Mouse (Mus musculus) liver, embryonic 14.5 days (tissue): ENCODE measurements at regions not wholly inside any gene's neighbourhood (a gene's known extent, or its start where the extent isn't known, plus 50 kb on each side); places are given as distances from the start of the nearest gene placed in this dataset.

Source experiments
- ATAC-seq: fragments of 200-750 bp; cut with Nextera tagmentation; 2 replicates; pipeline ENCODE4 v1.8.0; 2017; ENCODE audit warnings: moderate number of reproducible peaks, mild to moderate bottlenecking, moderate library complexity; ENCODE audit not compliant: insufficient read depth
- DNase-seq, 3 experiments: peaks; one replicate each; pipeline ENCODE4 v3.0.0-alpha.2; 2012 to 2013; ENCODE audit warnings: low read depth in 3 of 3, low spot score in 3 of 3
- H3K27ac ChIP-seq: fragments of 300-500 bp; sonication (generic); 2 replicates; pipeline ENCODE4 v1.5.1; 2014; ENCODE audit warnings: moderate library complexity, mild to moderate bottlenecking, control low read depth, inconsistent platforms
- H3K27me3 ChIP-seq: fragments of 300-500 bp; sonication (generic); 2 replicates; pipeline ENCODE4 v1.6.1; 2014; ENCODE audit warnings: mild to moderate bottlenecking, low read length, moderate library complexity; ENCODE audit not compliant: control insufficient read depth, insufficient read depth
- H3K36me3 ChIP-seq: fragments of 300-500 bp; sonication (generic); replicated peaks from 2 replicates; pipeline ENCODE4 v1.6.1; 2014; ENCODE audit warnings: low read depth; ENCODE audit not compliant: control insufficient read depth, insufficient read depth
- H3K4me1 ChIP-seq, 2 experiments: fragments of 200-500 bp in 1 of 2; fragments of 300-500 bp in 1 of 2; sonication (generic) in 1 of 2; replicated peaks; 2 replicates each; pipeline ENCODE4 v1.6.1; 2012 to 2014; ENCODE audit warnings: antibody characterized with exemption in 1 of 2, inconsistent platforms in 1 of 2, low read length in 1 of 2; ENCODE audit not compliant: control insufficient read depth in 2 of 2, insufficient read depth in 2 of 2
- H3K4me2 ChIP-seq: fragments of 300-500 bp; sonication (generic); 2 replicates; pipeline ENCODE4 v1.6.1; 2014; ENCODE audit warnings: low read depth, mild to moderate bottlenecking, control low read depth, moderate library complexity
- H3K4me3 ChIP-seq, 2 experiments: fragments of 200-500 bp in 1 of 2; fragments of 300-500 bp in 1 of 2; sonication (generic) in 1 of 2; 2 replicates each; pipeline ENCODE4 v1.5.1; 2012 to 2014; ENCODE audit warnings: low read depth in 2 of 2, low read length in 2 of 2, mild to moderate bottlenecking in 2 of 2, control low read depth in 1 of 2, inconsistent platforms in 1 of 2, moderate library complexity in 1 of 2; ENCODE audit not compliant: insufficient read depth in 1 of 2
- H3K9ac ChIP-seq: fragments of 300-500 bp; sonication (generic); replicated peaks from 2 replicates; pipeline ENCODE4 v1.6.1; 2014; ENCODE audit warnings: mild to moderate bottlenecking, control low read depth, moderate library complexity
- H3K9me3 ChIP-seq: fragments of 300-500 bp; sonication (generic); 2 replicates; pipeline ENCODE4 v1.6.1; 2016; ENCODE audit warnings: low read length, mixed read lengths; ENCODE audit not compliant: control insufficient read depth
- CTCF ChIP-seq: IDR thresholded peaks from 2 replicates; pipeline ENCODE4 v1.5.1; 2016; ENCODE audit warnings: antibody characterized with exemption, low read depth, control low read depth
- EP300 ChIP-seq: IDR thresholded peaks from 2 replicates; pipeline ENCODE4 v1.6.1; 2016; ENCODE audit warnings: antibody characterized with exemption, low read depth
- WGBS: fragments of 180-500 bp; shearing (Covaris S2); extraction: QIAGEN DNeasy Blood & Tissue Kit; methylation state at CpG from one replicate; pipeline ENCODE4 v1.1.7; 2014; ENCODE audit not compliant: insufficient replicate concordance; 5-methylcytosine and 5-hydroxymethylcytosine counted together

- H3K4me1 ChIP-seq = peaks cover 0 to 3% of the 10 kb centered on the region in 2 experiments; a peak in 2 of 4 replicates
- DNase-seq (no peak), ATAC-seq (no peak)
- H3K4me3 ChIP-seq = no peak overlapping the region
- no peak overlapping the region for H3K4me2 ChIP-seq
- no peak overlapping the region for H3K27ac ChIP-seq
- WGBS = 49% methylated on average over 12 of the region's 12 CpGs
- H3K36me3 ChIP-seq = no peaks in the 10 kb centered on the region
- no peaks in the 10 kb centered on the region for H3K9me3 ChIP-seq
- H3K9ac ChIP-seq = no peak overlapping the region
- TF ChIP-seq EP300 = no peak
- TF ChIP-seq CTCF = no peak
- H3K27me3 ChIP-seq = no peaks in the 10 kb centered on the region
Measured at GRCm38 (mm10) chr10:118087570-118088340, 53.9 kb upstream of the Mdm1 start.

GRCm38 (mm10) chr10:118088499-118088898 lies 53.1 kb upstream of the Mdm1 start:
- no peaks in the 10 kb centered on the region for H3K36me3 ChIP-seq
- no peak overlapping the region for H3K27ac ChIP-seq
- DNase-seq (no peak), ATAC-seq (no peak)
- no peak overlapping the region for H3K4me2 ChIP-seq
- TF ChIP-seq CTCF (no peak), EP300 (no peak)
- no peaks in the 10 kb centered on the region; a peak in 1 of 4 replicates for H3K4me1 ChIP-seq
- no peak overlapping the region for H3K9ac ChIP-seq
- H3K27me3 ChIP-seq = no peaks in the 10 kb centered on the region
- 43% methylated on average over 2 of the region's 2 CpGs for WGBS
- no peaks in the 10 kb centered on the region for H3K9me3 ChIP-seq
- H3K4me3 ChIP-seq = no peak overlapping the region

GRCm38 (mm10) chr10:118089879-118090278 lies 51.7 kb upstream of the Mdm1 start:
- ATAC-seq (no peak), DNase-seq (no peak)
- no peak overlapping the region for H3K9ac ChIP-seq
- H3K4me3 ChIP-seq = no peak overlapping the region
- no peak overlapping the region for H3K4me2 ChIP-seq
- H3K4me1 ChIP-seq = no peaks in the 10 kb centered on the region; a peak in 1 of 4 replicates
- H3K27me3 ChIP-seq = no peaks in the 10 kb centered on the region
- H3K27ac ChIP-seq = no peak overlapping the region
- H3K36me3 ChIP-seq = no peaks in the 10 kb centered on the region
- WGBS = 67% methylated on average over 6 of the region's 6 CpGs
- TF ChIP-seq EP300 = no peak
- no peak for TF ChIP-seq CTCF
- H3K9me3 ChIP-seq = no peaks in the 10 kb centered on the region

- Histone ChIP-seq H3K9me3 (no peaks in the 10 kb centered on the region), H3K27me3 (no peaks in the 10 kb centered on the region), H3K4me3 (no peak overlapping the region), H3K9ac (no peak overlapping the region), H3K4me2 (no peak overlapping the region), H3K27ac (no peak overlapping the region), H3K4me1 (no peaks in the 10 kb centered on the region; a peak in 1 of 4 replicates), H3K36me3 (no peaks in the 10 kb centered on the region)
- DNase-seq (no peak), ATAC-seq (no peak)
- TF ChIP-seq CTCF = no peak
- no peak for TF ChIP-seq EP300
- WGBS = 39% methylated on average over 12 of the region's 12 CpGs
Measured at GRCm38 (mm10) chr10:118091476-118091875, 50.1 kb upstream of the Mdm1 start.
